Mouse (Mus musculus): Measurements from ENCODE around the gene Rbbp7.

- TF ChIP-seq GATA1 (IDR thresholded peaks at IDR 0.05; ENCODE audit: low read length) (no peak), TAL1 (IDR thresholded peaks at IDR 0.05; ENCODE audit: low read length) (no peak)
Measured at GRCm38 (mm10) chrX:162752418-162752817, 7.8 kb upstream of the Rbbp7 start.
